Mouse (Mus musculus) erythroblast, embryonic 14.5 days (primary cell): ENCODE data around the gene Ankrd39.

Source experiments
- GATA1 ChIP-seq: IDR thresholded peaks from 2 replicates; pipeline ENCODE4 v1.6.1; 2012; ENCODE audit warnings: low read length, inconsistent platforms, mixed read lengths
- TAL1 ChIP-seq: IDR thresholded peaks from 3 replicates; pipeline ENCODE4 v1.6.1; 2012; ENCODE audit warnings: low read length, inconsistent platforms, mixed read lengths

GRCm38 (mm10) chr1:36589486-36589885 is 42.2 kb upstream of the Ankrd39 start:
- TF ChIP-seq GATA1: no peak
- TF ChIP-seq TAL1: no peak
